Mouse (Mus musculus) embryonic facial prominence, embryonic 11.5 days (tissue): ENCODE data around the gene Ctns. TPM values are rescaled to one million over a fixed set of nuclear protein-coding genes. Genes with fewer than 3 reads are reported as not detected.

Experiments used
- ATAC-seq: fragments of 200-750 bp; cut with Nextera tagmentation; replicated peaks from 2 replicates; pipeline ENCODE4 v1.8.0; 2017; ENCODE audit warnings: low read depth; ENCODE audit not compliant: insufficient number of reproducible peaks, low FRiP score, low TSS enrichment
- DNase-seq: peaks from one replicate; pipeline ENCODE4 v3.0.0-alpha.2; 2015; ENCODE audit warnings: low spot score
- H3K27ac ChIP-seq: fragments of 300-500 bp; sonication (generic); replicated peaks from 2 replicates; pipeline ENCODE4 v1.5.1; 2014; ENCODE audit warnings: mild to moderate bottlenecking, low read depth, low read length, control low read depth
- H3K27me3 ChIP-seq: fragments of 300-500 bp; sonication (generic); 2 replicates; pipeline ENCODE4 v1.6.1; 2014; ENCODE audit warnings: mild to moderate bottlenecking, low read length, moderate library complexity, mixed read lengths; ENCODE audit not compliant: control insufficient read depth, insufficient read depth
- H3K36me3 ChIP-seq: fragments of 300-500 bp; sonication (generic); replicated peaks from 2 replicates; pipeline ENCODE4 v1.6.1; 2014; ENCODE audit warnings: low read depth, mild to moderate bottlenecking, low read length, moderate library complexity, mixed read lengths; ENCODE audit not compliant: control insufficient read depth, insufficient read depth
- H3K4me1 ChIP-seq: fragments of 300-500 bp; sonication (generic); 2 replicates; pipeline ENCODE4 v1.6.1; 2014; ENCODE audit warnings: low read length, mixed read lengths; ENCODE audit not compliant: control insufficient read depth, insufficient read depth
- H3K4me2 ChIP-seq: fragments of 300-500 bp; sonication (generic); 2 replicates; pipeline ENCODE4 v1.6.1; 2014; ENCODE audit warnings: low read depth, mild to moderate bottlenecking, control low read depth, low read length, moderate library complexity
- H3K4me3 ChIP-seq: fragments of 300-500 bp; sonication (generic); 2 replicates; pipeline ENCODE4 v1.5.1; 2014; ENCODE audit warnings: low read depth, low read length, control low read depth
- H3K9ac ChIP-seq: fragments of 300-500 bp; sonication (generic); replicated peaks from 2 replicates; pipeline ENCODE4 v1.6.1; 2014; ENCODE audit warnings: mild to moderate bottlenecking, control low read depth, low read length
- H3K9me3 ChIP-seq: fragments of 300-500 bp; sonication (generic); replicated peaks from 2 replicates; pipeline ENCODE4 v1.6.1; 2016; ENCODE audit warnings: mild to moderate bottlenecking, low read length, inconsistent platforms, mixed read lengths; ENCODE audit not compliant: control insufficient read depth
- WGBS: fragments of 180-500 bp; shearing (Covaris S2); extraction: QIAGEN DNeasy Blood & Tissue Kit; methylation state at CpG from one replicate; pipeline ENCODE4 v1.1.7; 2014; 5-methylcytosine and 5-hydroxymethylcytosine counted together
- polyA plus RNA-seq: library from polyadenylated mRNA; unstranded; fragments of >200 nt; fragmentation: Nextera tagmentation; extraction: Ambion mirVana; gene quantifications from 2 replicates; pipeline ENCODE4 v1.2.1, GENCODE M21; 2014

The Ctns gene
- polyA plus RNA-seq, 1 experiment from 2014 or later = 22.8 TPM

DNA sequence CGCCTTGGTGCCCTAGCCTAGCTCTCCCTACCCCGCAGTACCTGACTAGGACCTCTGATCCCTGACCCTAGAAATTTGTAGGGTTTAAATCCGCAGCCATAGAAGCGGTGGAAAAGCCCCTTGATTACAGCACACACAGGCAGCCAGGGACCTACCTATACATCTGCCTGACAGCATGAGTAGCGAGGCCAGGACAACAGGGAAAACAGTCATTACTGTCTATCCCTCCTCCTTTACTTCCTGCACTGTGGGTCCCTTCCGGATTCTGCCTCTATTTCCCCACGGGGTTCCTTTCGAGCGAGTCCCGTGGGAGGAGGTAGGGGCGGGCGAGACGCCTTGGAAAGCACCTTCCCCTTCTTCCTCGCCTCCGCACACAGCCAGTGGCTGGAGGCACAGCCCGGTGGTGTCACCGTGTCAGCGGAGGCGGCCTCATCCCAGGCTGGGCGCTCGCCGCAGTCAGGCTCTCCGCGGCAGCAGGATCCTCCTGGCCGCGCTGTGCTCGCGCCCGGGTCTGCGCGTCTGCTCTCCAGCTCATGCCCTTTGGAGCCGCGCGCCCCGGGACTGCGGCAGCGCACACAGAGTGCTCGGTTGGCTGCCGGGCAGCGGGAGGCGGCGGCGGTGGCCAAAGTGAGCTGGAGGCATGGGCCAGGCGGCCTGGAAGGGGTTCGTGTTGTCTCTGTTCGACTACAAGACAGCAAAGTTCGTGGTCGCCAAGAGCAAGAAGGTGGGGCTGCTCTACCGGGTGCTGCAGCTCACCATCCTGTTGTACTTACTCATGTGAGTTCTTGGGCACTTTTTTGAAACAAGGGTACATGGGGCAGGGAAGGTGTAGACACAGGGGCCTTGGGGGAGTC is 38.7 kb downstream of the Ctns start, which contains the start of gene P2rx5:
Gene P2rx5, plus strand, starts transcription at position 465 of the 854 bp plus-strand sequence.
- H3K4me2 ChIP-seq = peak within 1 kb of the TSS; percentile 87
- WGBS = 3% methylated on average over 49 of the region's 49 CpGs
- ATAC-seq (peak; percentile 88), DNase-seq (peak; percentile 64)
- peak within 1 kb of the TSS; percentile 59 for H3K9ac ChIP-seq
- H3K4me3 ChIP-seq = peak within 1 kb of the TSS; percentile 42
- no peaks in the 10 kb centered on the region for H3K36me3 ChIP-seq
- no peaks in the 10 kb centered on the region for H3K9me3 ChIP-seq
- no peaks in the 10 kb centered on the region; the same call in 1 of the 2 replicates for H3K4me1 ChIP-seq
- H3K27ac ChIP-seq = no peak within 1 kb of the TSS
- H3K27me3 ChIP-seq = peaks cover 14% of the 10 kb centered on the region

DNA sequence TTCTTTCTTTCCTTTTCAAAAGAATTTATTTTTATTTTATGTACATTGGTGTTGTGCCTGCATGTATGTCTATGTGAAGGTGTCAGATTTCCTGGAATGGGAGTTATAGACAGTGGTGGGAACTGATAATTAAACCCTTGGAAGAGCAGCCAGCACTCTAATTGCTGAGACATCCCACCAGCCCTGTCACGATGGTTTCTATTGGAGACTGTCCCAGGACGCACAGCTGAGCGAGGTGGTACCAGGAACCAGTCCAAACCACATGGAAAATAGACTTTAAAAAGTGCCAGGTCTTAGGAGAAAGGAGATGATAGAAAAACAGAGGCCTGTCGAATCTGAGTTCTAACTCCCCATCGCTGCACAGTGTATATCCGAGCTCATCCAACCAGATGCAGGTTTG is 43.8 kb downstream of the Ctns start:
- no peak overlapping the region for H3K9ac ChIP-seq
- H3K4me2 ChIP-seq = no peak overlapping the region
- ATAC-seq = no peak
- no peaks in the 10 kb centered on the region for H3K36me3 ChIP-seq
- no peaks in the 10 kb centered on the region; the same call in 1 of the 2 replicates for H3K4me1 ChIP-seq
- no peaks in the 10 kb centered on the region for H3K9me3 ChIP-seq
- H3K27me3 ChIP-seq = peaks cover 7% of the 10 kb centered on the region
- no peak for DNase-seq
- 78% methylated on average over 6 of the region's 6 CpGs for WGBS
- H3K4me3 ChIP-seq = no peak overlapping the region
- no peak overlapping the region for H3K27ac ChIP-seq

DNA sequence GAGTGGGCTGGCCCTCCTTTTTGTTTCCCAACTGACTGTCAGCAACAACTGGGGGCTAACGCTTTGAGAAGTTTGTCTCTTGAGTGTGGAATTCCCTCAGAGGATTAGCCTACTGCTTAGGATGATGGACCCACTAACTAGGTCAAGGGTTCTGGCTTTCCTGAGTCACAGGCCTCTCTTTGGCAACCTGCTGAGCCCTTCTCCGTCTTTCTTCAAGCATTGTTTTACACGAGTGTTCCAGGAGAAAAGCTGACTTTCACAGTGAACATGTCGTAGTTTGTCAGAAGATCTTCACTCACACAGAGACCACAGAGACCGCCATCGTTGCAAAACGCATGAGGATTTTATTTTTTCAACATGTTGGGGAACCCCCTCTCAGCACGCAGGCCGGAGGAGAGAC is 50.6 kb downstream of the Ctns start:
- Histone ChIP-seq H3K9me3 (no peaks in the 10 kb centered on the region), H3K4me2 (no peak overlapping the region), H3K4me1 (no peaks in the 10 kb centered on the region), H3K27ac (no peak overlapping the region), H3K36me3 (no peaks in the 10 kb centered on the region), H3K27me3 (no peaks in the 10 kb centered on the region), H3K4me3 (no peak overlapping the region), H3K9ac (no peak overlapping the region)
- no peak for DNase-seq
- WGBS = 79% methylated on average over 9 of the region's 9 CpGs
- ATAC-seq = no peak

DNA sequence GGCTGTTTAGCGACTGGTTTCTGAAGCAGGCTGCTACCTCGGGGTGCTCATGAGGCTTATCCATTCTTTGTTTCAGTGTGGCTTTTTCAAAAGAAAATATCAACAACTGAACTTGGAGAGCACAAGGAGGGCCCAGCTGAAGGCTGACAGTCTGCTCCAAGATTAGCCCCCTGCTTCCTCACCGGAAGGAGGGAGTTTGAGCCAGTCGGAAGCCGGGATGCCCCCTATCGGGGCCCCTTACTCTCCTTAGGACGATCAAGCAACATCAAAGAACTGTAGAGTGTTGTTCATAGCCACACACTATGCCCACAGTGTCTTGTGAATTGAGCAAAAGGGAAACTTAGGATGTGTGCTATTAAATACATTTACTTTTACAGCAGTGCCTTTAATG is 51.9 kb downstream of the Ctns start:
- H3K9me3 ChIP-seq = no peaks in the 10 kb centered on the region
- DNase-seq = no peak
- H3K27ac ChIP-seq = no peak overlapping the region
- no peak overlapping the region for H3K4me3 ChIP-seq
- H3K27me3 ChIP-seq = no peaks in the 10 kb centered on the region
- H3K4me2 ChIP-seq = no peak overlapping the region
- H3K9ac ChIP-seq = no peak overlapping the region
- 48% methylated on average over 7 of the region's 7 CpGs for WGBS
- no peaks in the 10 kb centered on the region for H3K36me3 ChIP-seq
- ATAC-seq = no peak
- no peaks in the 10 kb centered on the region for H3K4me1 ChIP-seq

DNA sequence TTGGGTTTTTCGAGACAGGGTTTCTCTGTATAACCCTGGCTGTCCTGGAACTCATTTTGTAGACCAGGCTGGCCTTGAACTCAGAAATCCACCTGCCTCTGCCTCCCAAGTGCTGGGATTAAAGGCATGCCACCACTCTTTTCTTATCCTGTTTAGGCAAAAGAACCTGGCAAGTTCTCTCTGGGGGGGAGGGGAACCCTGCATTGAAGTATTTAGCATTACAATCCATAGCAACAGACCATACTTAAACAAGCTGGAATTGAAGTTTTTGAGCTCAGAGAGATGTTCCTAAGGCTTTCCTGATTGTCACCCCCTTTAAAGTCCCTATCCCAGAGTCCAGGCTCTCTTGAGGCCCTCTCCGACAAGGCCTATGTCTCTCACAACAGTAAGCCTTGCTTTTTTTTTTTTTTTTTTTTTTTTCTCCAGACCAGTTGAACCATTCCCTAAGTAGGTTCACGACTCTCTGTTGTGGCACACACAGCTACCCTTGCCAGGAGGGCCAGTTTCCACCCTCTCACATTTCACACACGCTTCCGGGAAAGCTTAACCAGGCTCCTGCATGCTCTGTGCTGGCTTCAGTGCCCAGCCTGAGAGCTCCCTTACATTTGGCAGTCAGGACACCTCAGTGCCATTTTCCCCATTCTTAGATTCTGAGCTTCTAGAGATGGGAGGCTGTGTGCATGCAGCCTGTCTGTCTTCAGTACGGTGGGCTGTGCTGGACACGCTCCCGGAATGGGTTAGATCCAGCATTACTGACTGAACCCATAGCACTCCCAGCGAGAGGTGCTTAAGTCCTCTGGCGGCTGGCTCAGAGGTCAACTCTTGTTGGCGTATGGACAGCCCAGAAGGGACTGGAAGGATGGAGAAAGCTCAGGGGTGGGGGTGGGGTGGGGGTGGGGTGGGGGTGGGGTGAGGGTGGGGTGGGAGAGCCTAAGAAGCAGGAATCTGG is 52.5 kb downstream of the Ctns start:
- Histone ChIP-seq H3K27ac (no peak overlapping the region), H3K4me1 (no peaks in the 10 kb centered on the region), H3K36me3 (no peaks in the 10 kb centered on the region), H3K27me3 (no peaks in the 10 kb centered on the region), H3K9me3 (no peaks in the 10 kb centered on the region), H3K4me2 (no peak overlapping the region), H3K9ac (no peak overlapping the region), H3K4me3 (no peak overlapping the region)
- ATAC-seq = no peak
- 47% methylated on average over 11 of the region's 11 CpGs for WGBS
- DNase-seq = no peak

DNA sequence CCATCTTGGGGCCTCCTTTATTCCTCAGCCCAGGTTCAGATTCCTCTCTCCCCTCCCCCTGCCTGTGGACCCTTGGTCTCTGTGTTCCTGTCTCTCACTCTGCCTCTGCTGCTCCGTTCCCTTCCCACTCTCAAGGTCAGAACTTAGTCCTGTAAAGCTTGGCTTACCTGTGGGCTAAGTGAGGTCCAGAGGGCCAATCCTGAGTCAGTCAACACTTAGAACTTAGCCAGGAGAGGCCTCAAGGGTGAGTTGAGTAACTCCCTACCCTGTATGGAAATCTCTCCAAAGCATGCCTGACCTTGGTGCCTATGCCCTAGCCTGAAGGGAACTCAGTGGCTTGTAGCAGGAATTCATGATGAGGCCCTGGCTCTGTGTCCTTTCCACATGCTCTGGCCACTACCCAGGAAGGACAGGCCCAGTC is 54.6 kb downstream of the Ctns start:
- Histone ChIP-seq H3K36me3 (no peaks in the 10 kb centered on the region), H3K9me3 (no peaks in the 10 kb centered on the region), H3K4me3 (no peak overlapping the region), H3K4me2 (no peak overlapping the region), H3K27ac (no peak overlapping the region), H3K27me3 (no peaks in the 10 kb centered on the region), H3K4me1 (no peaks in the 10 kb centered on the region), H3K9ac (no peak overlapping the region)
- whole genome bisulfite sequencing = 75% methylated on average over 1 of the region's 1 CpGs
- ATAC-seq = no peak
- DNase-seq = no peak

DNA sequence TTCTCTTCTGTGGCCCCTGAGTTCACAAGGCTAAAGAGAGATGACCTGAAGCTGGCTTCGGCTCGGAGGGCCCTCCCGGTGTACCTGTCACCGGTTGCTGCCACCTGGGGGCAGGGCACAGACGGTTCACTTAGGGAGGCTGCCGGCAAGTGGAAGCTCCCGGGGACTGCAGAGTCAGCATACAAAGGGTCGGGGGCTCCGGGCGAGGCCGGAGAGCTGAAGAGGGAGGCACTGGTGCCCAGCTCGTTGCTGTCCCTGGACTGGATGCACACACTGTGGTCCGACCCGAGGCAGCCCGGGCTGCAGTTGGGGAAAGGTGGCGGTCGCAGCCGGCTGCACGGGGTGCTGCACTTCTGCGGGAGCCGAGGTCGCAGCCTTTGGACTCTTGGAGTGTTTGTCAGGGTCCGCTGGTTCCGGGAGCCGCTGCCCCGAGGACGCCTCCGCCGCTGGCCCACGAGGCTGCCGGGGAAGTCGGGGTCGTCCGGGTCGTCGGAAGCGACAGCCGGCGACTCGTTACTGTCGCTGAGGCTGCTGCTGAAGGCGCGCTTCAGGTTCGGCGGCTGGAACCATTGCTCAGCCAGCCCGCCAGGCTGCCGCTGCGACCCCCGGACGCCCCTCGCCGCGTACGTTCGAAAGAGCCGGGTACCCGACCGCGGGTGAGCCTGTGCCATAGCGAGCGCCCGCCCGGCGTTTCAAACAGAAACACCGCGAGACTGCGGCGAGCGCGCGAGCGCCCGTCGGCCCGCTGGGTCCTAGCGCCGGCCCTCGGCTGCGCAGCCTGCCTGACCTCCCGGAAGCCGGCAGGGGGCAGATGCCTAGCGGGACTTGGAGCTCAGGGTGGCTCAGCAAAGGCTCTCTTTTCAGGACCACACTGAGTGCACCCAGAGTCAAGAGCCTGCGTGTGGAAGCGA is 61.0 kb downstream of the Ctns start, which contains the start of gene Haspin:
Gene Haspin, minus strand, starts transcription at position 704 of the 911 bp plus-strand sequence.
- Histone ChIP-seq H3K4me3 (peak within 1 kb of the TSS; percentile 90), H3K27ac (no peak within 1 kb of the TSS), H3K4me1 (no peaks in the 10 kb centered on the region; the same call in 1 of the 2 replicates), H3K36me3 (no peaks in the 10 kb centered on the region; the same call in none of the 2 replicates), H3K9me3 (no peaks in the 10 kb centered on the region), H3K9ac (peak within 1 kb of the TSS; percentile 81), H3K4me2 (peak within 1 kb of the TSS; percentile 76), H3K27me3 (no peaks in the 10 kb centered on the region)
- ATAC-seq (peak; percentile 93), DNase-seq (peak; percentile 95)
- WGBS = under 1% methylated on average over 83 of the region's 84 CpGs
